Mouse (Mus musculus) megakaryocyte, embryonic 14.5 days (primary cell): Measurements from ENCODE around the gene Lamp1.

Source experiments
- FLI1 ChIP-seq: IDR thresholded peaks from 2 replicates; pipeline ENCODE4 v1.6.1; 2012; ENCODE audit warnings: low read length, inconsistent platforms, mixed read lengths
- GATA1 ChIP-seq: IDR thresholded peaks from 3 replicates; pipeline ENCODE4 v1.6.1; 2012; ENCODE audit warnings: mixed read lengths, low read length, inconsistent platforms, borderline replicate concordance

- TF ChIP-seq FLI1 (no peak), GATA1 (no peak)
Measured at GRCm38 (mm10) chr8:13194818-13195217, 35.9 kb downstream of the Lamp1 start.
